Mouse (Mus musculus): Measurements from ENCODE around the gene Dgkz. TPM values are rescaled to one million over a fixed set of nuclear protein-coding genes. Genes with fewer than 3 reads are reported as not detected.

Gene Dgkz
- polyA plus RNA-seq, 1 experiment from 2014 or later: 46.4 TPM

GRCm38 (mm10) chr2:91947397-91948150 lies 28.1 kb downstream of the Dgkz start:
- ATAC-seq: peak; percentile 21; the same call in 1 of the 2 replicates
- Histone ChIP-seq H3K4me3 (ENCODE audit: low read length) (no peak overlapping the region), H3K4me1 (ENCODE audit: control insufficient read depth, insufficient read depth, low read length) (peaks cover 63% of the 10 kb centered on the region), H3K9me3 (ENCODE audit: control insufficient read depth, low read length) (no peaks in the 10 kb centered on the region), H3K27ac (ENCODE audit: low read length) (peak overlapping the region; percentile 66), H3K27me3 (replicated peaks; ENCODE audit: control insufficient read depth, insufficient read depth, low read length) (no peaks in the 10 kb centered on the region), H3K4me2 (ENCODE audit: low read depth, low read length) (0 out of 2 replicates have a peak overlapping the region, but pooled peaks have one; percentile 19), H3K36me3 (ENCODE audit: control insufficient read depth, insufficient read depth, low read length) (peaks cover 4% of the 10 kb centered on the region; the same call in 1 of the 2 replicates), H3K9ac (ENCODE audit: low read depth, low read length) (peak overlapping the region; percentile 37)
- 48% methylated on average over 11 of the region's 11 CpGs for WGBS

- Histone ChIP-seq H3K9me3 (ENCODE audit: control insufficient read depth, low read length) (no peaks in the 10 kb centered on the region), H3K27ac (ENCODE audit: low read length) (peak overlapping the region; percentile 43; the same call in 1 of the 2 replicates), H3K27me3 (replicated peaks; ENCODE audit: control insufficient read depth, insufficient read depth, low read length) (no peaks in the 10 kb centered on the region), H3K4me1 (ENCODE audit: control insufficient read depth, insufficient read depth, low read length) (peaks cover 62% of the 10 kb centered on the region), H3K9ac (ENCODE audit: low read depth, low read length) (peak overlapping the region; percentile 35; the same call in 1 of the 2 replicates), H3K36me3 (ENCODE audit: control insufficient read depth, insufficient read depth, low read length) (peaks cover 7% of the 10 kb centered on the region), H3K4me3 (ENCODE audit: low read length) (no peak overlapping the region), H3K4me2 (ENCODE audit: low read depth, low read length) (no peak overlapping the region)
- WGBS: 33% methylated on average over 6 of the region's 6 CpGs
- peak; percentile 67 for ATAC-seq
Observed at GRCm38 (mm10) chr2:91946836-91947235, 28.8 kb downstream of the Dgkz start.

- Histone ChIP-seq H3K27ac (ENCODE audit: low read length) (peak within 1 kb of the TSS; percentile 43; the same call in 1 of the 2 replicates), H3K4me1 (ENCODE audit: control insufficient read depth, insufficient read depth, low read length) (peaks cover 62% of the 10 kb centered on the region), H3K27me3 (replicated peaks; ENCODE audit: control insufficient read depth, insufficient read depth, low read length) (no peaks in the 10 kb centered on the region), H3K9me3 (ENCODE audit: control insufficient read depth, low read length) (no peaks in the 10 kb centered on the region), H3K36me3 (ENCODE audit: control insufficient read depth, insufficient read depth, low read length) (peaks cover 10% of the 10 kb centered on the region), H3K4me3 (ENCODE audit: low read length) (no peak within 1 kb of the TSS), H3K9ac (ENCODE audit: low read depth, low read length) (0 out of 2 replicates have a peak within 1 kb of the TSS, but pooled peaks have one; percentile 43), H3K4me2 (ENCODE audit: low read depth, low read length) (no peak within 1 kb of the TSS)
- ATAC-seq: no peak
- WGBS: 93% methylated on average over 18 of the region's 18 CpGs
Observed at GRCm38 (mm10) chr2:91945483-91945882, 30.2 kb downstream of the Dgkz start, which contains the start of gene Gm9821. Gene Gm9821, plus strand, starts transcription at chr2:91945703.

GRCm38 (mm10) chr2:91944170-91944950 lies 31.3 kb downstream of the Dgkz start:
- peak; percentile 42; the same call in 1 of the 2 replicates for ATAC-seq
- Histone ChIP-seq H3K4me2 (ENCODE audit: low read depth, low read length) (no peak overlapping the region), H3K4me1 (ENCODE audit: control insufficient read depth, insufficient read depth, low read length) (peaks cover 50% of the 10 kb centered on the region), H3K36me3 (ENCODE audit: control insufficient read depth, insufficient read depth, low read length) (peaks cover 20% of the 10 kb centered on the region), H3K4me3 (ENCODE audit: low read length) (no peak overlapping the region), H3K27ac (ENCODE audit: low read length) (no peak overlapping the region), H3K27me3 (replicated peaks; ENCODE audit: control insufficient read depth, insufficient read depth, low read length) (no peaks in the 10 kb centered on the region), H3K9me3 (ENCODE audit: control insufficient read depth, low read length) (no peaks in the 10 kb centered on the region), H3K9ac (ENCODE audit: low read depth, low read length) (0 out of 2 replicates have a peak overlapping the region, but pooled peaks have one; percentile 43)
- 45% methylated on average over 13 of the region's 13 CpGs for WGBS

- no peak overlapping the region for H3K4me3 ChIP-seq (ENCODE audit: low read length)
- no peak overlapping the region for H3K9ac ChIP-seq (ENCODE audit: low read depth, low read length)
- H3K36me3 ChIP-seq (ENCODE audit: control insufficient read depth, insufficient read depth, low read length): peaks cover 30% of the 10 kb centered on the region
- H3K4me1 ChIP-seq (ENCODE audit: control insufficient read depth, insufficient read depth, low read length): peaks cover 30% of the 10 kb centered on the region
- H3K27me3 ChIP-seq (replicated peaks; ENCODE audit: control insufficient read depth, insufficient read depth, low read length): no peaks in the 10 kb centered on the region
- 62% methylated on average over 6 of the region's 6 CpGs for WGBS
- no peak overlapping the region for H3K27ac ChIP-seq (ENCODE audit: low read length)
- no peaks in the 10 kb centered on the region for H3K9me3 ChIP-seq (ENCODE audit: control insufficient read depth, low read length)
- no peak overlapping the region for H3K4me2 ChIP-seq (ENCODE audit: low read depth, low read length)
- ATAC-seq: no peak
Observed at GRCm38 (mm10) chr2:91942356-91942755, 33.3 kb downstream of the Dgkz start.

- peaks cover 51% of the 10 kb centered on the region for H3K36me3 ChIP-seq (ENCODE audit: control insufficient read depth, insufficient read depth, low read length)
- H3K4me1 ChIP-seq (ENCODE audit: control insufficient read depth, insufficient read depth, low read length): peaks cover 15% of the 10 kb centered on the region
- H3K27ac ChIP-seq (ENCODE audit: low read length): no peak overlapping the region
- no peak for ATAC-seq
- 84% methylated on average over 15 of the region's 15 CpGs for WGBS
- H3K4me3 ChIP-seq (ENCODE audit: low read length): no peak overlapping the region
- no peak overlapping the region for H3K9ac ChIP-seq (ENCODE audit: low read depth, low read length)
- H3K9me3 ChIP-seq (ENCODE audit: control insufficient read depth, low read length): no peaks in the 10 kb centered on the region
- no peaks in the 10 kb centered on the region for H3K27me3 ChIP-seq (replicated peaks; ENCODE audit: control insufficient read depth, insufficient read depth, low read length)
- H3K4me2 ChIP-seq (ENCODE audit: low read depth, low read length): no peak overlapping the region
Observed at GRCm38 (mm10) chr2:91939303-91939935, 36.2 kb downstream of the Dgkz start.

- H3K4me2 ChIP-seq (ENCODE audit: low read depth, low read length): no peak overlapping the region
- ATAC-seq: no peak
- peaks cover 45% of the 10 kb centered on the region for H3K36me3 ChIP-seq (ENCODE audit: control insufficient read depth, insufficient read depth, low read length)
- H3K9me3 ChIP-seq (ENCODE audit: control insufficient read depth, low read length): no peaks in the 10 kb centered on the region
- H3K9ac ChIP-seq (ENCODE audit: low read depth, low read length): no peak overlapping the region
- H3K27me3 ChIP-seq (replicated peaks; ENCODE audit: control insufficient read depth, insufficient read depth, low read length): no peaks in the 10 kb centered on the region
- H3K27ac ChIP-seq (ENCODE audit: low read length): no peak overlapping the region
- H3K4me3 ChIP-seq (ENCODE audit: low read length): no peak overlapping the region
- 92% methylated on average over 7 of the region's 7 CpGs for WGBS
- H3K4me1 ChIP-seq (ENCODE audit: control insufficient read depth, insufficient read depth, low read length): peaks cover 37% of the 10 kb centered on the region
Observed at GRCm38 (mm10) chr2:91936154-91936553, 39.5 kb downstream of the Dgkz start.

GRCm38 (mm10) chr2:91934826-91935525 lies 40.7 kb downstream of the Dgkz start:
- peaks cover 37% of the 10 kb centered on the region for H3K36me3 ChIP-seq (ENCODE audit: control insufficient read depth, insufficient read depth, low read length)
- H3K27ac ChIP-seq (ENCODE audit: low read length): no peak overlapping the region
- no peak overlapping the region for H3K9ac ChIP-seq (ENCODE audit: low read depth, low read length)
- no peak for ATAC-seq
- peaks cover 47% of the 10 kb centered on the region for H3K4me1 ChIP-seq (ENCODE audit: control insufficient read depth, insufficient read depth, low read length)
- no peak overlapping the region for H3K4me3 ChIP-seq (ENCODE audit: low read length)
- no peak overlapping the region for H3K4me2 ChIP-seq (ENCODE audit: low read depth, low read length)
- no peaks in the 10 kb centered on the region for H3K9me3 ChIP-seq (ENCODE audit: control insufficient read depth, low read length)
- 79% methylated on average over 9 of the region's 9 CpGs for WGBS
- H3K27me3 ChIP-seq (replicated peaks; ENCODE audit: control insufficient read depth, insufficient read depth, low read length): no peaks in the 10 kb centered on the region

Measured in intestine, embryonic 16.5 days (tissue).